Mouse (Mus musculus) Patski (cell line): ENCODE data around the gene Slc30a7. TPM values are rescaled to one million over a fixed set of nuclear protein-coding genes. Genes with fewer than 3 reads are reported as not detected.
A peak's percentile ranks its signal among the peaks of the same experiment; 100 is the strongest.

Source experiments
- ATAC-seq: fragments of 100-300 bp; one replicate; pipeline ENCODE4 v1.8.0; 2021
- CTCF ChIA-PET: fragments of 350-600 bp; sonication (Branson Sonifier 250); formaldehyde crosslinking; loops from one replicate; lab custom pipeline; 2022; ENCODE audit warnings: inconsistent platforms; lab: Charles Lee
- POLR2A ChIA-PET: fragments of 350-600 bp; sonication (Branson Sonifier 250); formaldehyde crosslinking; loops from one replicate; lab custom pipeline; 2022; ENCODE audit warnings: antibody characterized with exemption, inconsistent platforms; lab: Charles Lee
- DNase-seq: peaks from one replicate; pipeline ENCODE4 v3.0.0-alpha.2; 2011; ENCODE audit warnings: low read depth, low spot score
- H3K27me3 ChIP-seq: fragments of 371-371 bp; one replicate; pipeline ENCODE4 v1.5.1; 2021
- CTCF ChIP-seq: fragments of 100-300 bp; IDR thresholded peaks from one replicate; pipeline ENCODE4 v1.5.1; 2021
- in situ Hi-C: fragments of 300-500 bp; cut with MboI; formaldehyde crosslinking; loops from 3 replicates; pipeline ENCODE4 v1.11.1; 2018; ENCODE audit warnings: low pct_unique_long_range_greater_than_20kb, mixed read lengths
- polyA plus RNA-seq: library from polyadenylated mRNA; unstranded; gene quantifications from one replicate; pipeline ENCODE4 v1.2.3, GENCODE M21; 2021

The Slc30a7 gene
- polyA plus RNA-seq, 1 experiment from 2014 or later, result 37.9 TPM

- ChIA-PET POLR2A (no interaction called here), CTCF (interaction anchor here (1.1 to 1.6 kb wide), 4 partner anchors 13 to 21 kb away, joined by 3 to 11 read pairs (median 3); no protein-coding TSS in a partner anchor)
- DNase-seq, result peak; percentile 50
- no peaks in the 10 kb centered on the region for H3K27me3 ChIP-seq
- ATAC-seq, result peak; percentile 41
- no peak for TF ChIP-seq CTCF
- in situ Hi-C loops, result no loop called here
Observed at GRCm38 (mm10) chr3:115949921-115950877, 57.0 kb downstream of the Slc30a7 start.

GRCm38 (mm10) chr3:115949220-115949920 lies 57.8 kb downstream of the Slc30a7 start:
- CTCF ChIA-PET, result interaction anchor here (1.1 to 1.6 kb wide), 4 partner anchors 13 to 21 kb away, joined by 3 to 11 read pairs (median 3); no protein-coding TSS in a partner anchor
- in situ Hi-C loops, result no loop called here

GRCm38 (mm10) chr3:115946272-115946671 lies 60.9 kb downstream of the Slc30a7 start:
- DNase-seq, result no peak
- CTCF ChIA-PET, result interaction anchor here (1.3 kb wide), 2 partner anchors 8 to 9 kb away, joined by 3 to 4 read pairs; no protein-coding TSS in a partner anchor
- POLR2A ChIA-PET, result no interaction called here
- H3K27me3 ChIP-seq, result no peaks in the 10 kb centered on the region
- no peak for ATAC-seq
- no peak for TF ChIP-seq CTCF
- in situ Hi-C loops, result no loop called here

More at GRCm38 (mm10) chr3:115949220-115949920, 57.8 kb downstream of the Slc30a7 start:
- no peak for TF ChIP-seq CTCF
- no peak for ATAC-seq
- no peaks in the 10 kb centered on the region for H3K27me3 ChIP-seq
- no peak for DNase-seq
- POLR2A ChIA-PET, result no interaction called here

GRCm38 (mm10) chr3:115944376-115944775 lies 62.8 kb downstream of the Slc30a7 start:
- ChIA-PET CTCF (no interaction called here), POLR2A (no interaction called here)
- no peak for DNase-seq
- TF ChIP-seq CTCF, result no peak
- no peak for ATAC-seq
- no peaks in the 10 kb centered on the region for H3K27me3 ChIP-seq
- in situ Hi-C loops, result no loop called here

- CTCF ChIA-PET, result interaction anchor here (1.2 kb wide), 1 partner anchor 10 kb away, joined by 3 read pairs; no protein-coding TSS in a partner anchor
Observed at GRCm38 (mm10) chr3:115941464-115941863, 65.7 kb downstream of the Slc30a7 start.

GRCm38 (mm10) chr3:115940510-115940909 lies 66.7 kb downstream of the Slc30a7 start:
- no peaks in the 10 kb centered on the region for H3K27me3 ChIP-seq
- in situ Hi-C loops, result no loop called here
- no peak for TF ChIP-seq CTCF
- CTCF ChIA-PET, result interaction anchor here (1.4 kb wide), 1 partner anchor 280 kb away, joined by 3 read pairs; no protein-coding TSS in a partner anchor
- POLR2A ChIA-PET, result no interaction called here
- no peak for ATAC-seq
- no peak for DNase-seq

More at GRCm38 (mm10) chr3:115941464-115941863, 65.7 kb downstream of the Slc30a7 start:
- TF ChIP-seq CTCF, result no peak
- in situ Hi-C loops, result no loop called here
- no peaks in the 10 kb centered on the region for H3K27me3 ChIP-seq
- DNase-seq, result no peak
- ATAC-seq, result no peak
- POLR2A ChIA-PET, result no interaction called here

- ATAC-seq, result no peak
Observed at GRCm38 (mm10) chr3:115937807-115938206, 69.4 kb downstream of the Slc30a7 start.

GRCm38 (mm10) chr3:115936734-115937599 lies 70.2 kb downstream of the Slc30a7 start:
- TF ChIP-seq CTCF, result peak; percentile 91
- ATAC-seq, result no peak
- in situ Hi-C loops, result no loop called here
- CTCF ChIA-PET, result interaction anchor here (0.7 to 3.6 kb wide), 26 partner anchors 10 to 275 kb away, joined by 3 to 31 read pairs (median 4); partner anchors contain the start of gene S1pr1
- DNase-seq, result no peak
- POLR2A ChIA-PET, result interaction anchor here (0.6 to 1.7 kb wide), 3 partner anchors 12 to 48 kb away, joined by 3 to 4 read pairs (median 3); no protein-coding TSS in a partner anchor
- no peaks in the 10 kb centered on the region for H3K27me3 ChIP-seq

More at GRCm38 (mm10) chr3:115937807-115938206, 69.4 kb downstream of the Slc30a7 start:
- no peak for DNase-seq
- no peaks in the 10 kb centered on the region for H3K27me3 ChIP-seq
- in situ Hi-C loops, result no loop called here
- TF ChIP-seq CTCF, result no peak
- ChIA-PET POLR2A (interaction anchor here (1.7 kb wide), 1 partner anchor 49 kb away, joined by 3 read pairs; no protein-coding TSS in a partner anchor), CTCF (interaction anchor here (0.7 to 3.6 kb wide), 10 partner anchors 9 to 71 kb away, joined by 3 to 31 read pairs (median 6); no protein-coding TSS in a partner anchor)
